Mouse (Mus musculus) spleen, adult 2 months (tissue): Measurements from ENCODE around the gene Mgme1. TPM values are rescaled to one million over a fixed set of nuclear protein-coding genes. Genes with fewer than 3 reads are reported as not detected.

Experiments used
- DNase-seq, 2 experiments: peaks; one replicate each; pipeline versions ENCODE4 v3.0.0 to v3.0.0-alpha.2; 2012 to 2021; ENCODE audit warnings: low spot score in 2 of 2, low read depth in 1 of 2
- H3K27ac ChIP-seq: fragments of 200-500 bp; 2 replicates; pipeline ENCODE4 v1.5.1; 2012; ENCODE audit warnings: low read length, inconsistent platforms; ENCODE audit not compliant: insufficient read depth
- H3K27me3 ChIP-seq: fragments of 200-500 bp; 2 replicates; pipeline ENCODE4 v1.6.1; 2012; ENCODE audit warnings: mild to moderate bottlenecking, moderate library complexity, low read length, inconsistent platforms; ENCODE audit not compliant: control insufficient read depth, insufficient read depth
- H3K36me3 ChIP-seq: fragments of 200-500 bp; 2 replicates; pipeline ENCODE4 v1.6.1; 2012; ENCODE audit warnings: mild to moderate bottlenecking, low read length, inconsistent platforms; ENCODE audit not compliant: control insufficient read depth, insufficient read depth
- H3K4me1 ChIP-seq: fragments of 200-500 bp; 2 replicates; pipeline ENCODE4 v1.6.1; 2011; ENCODE audit warnings: inconsistent platforms; ENCODE audit not compliant: control insufficient read depth, insufficient read depth, insufficient read length
- H3K4me3 ChIP-seq: fragments of 200-500 bp; 2 replicates; pipeline ENCODE4 v1.5.1; 2011; ENCODE audit warnings: mild to moderate bottlenecking, inconsistent platforms; ENCODE audit not compliant: insufficient read depth, insufficient read length; ENCODE audit errors: extremely low read depth
- CTCF ChIP-seq: fragments of 200-500 bp; IDR thresholded peaks from 2 replicates; pipeline ENCODE4 v1.5.1; 2011; ENCODE audit warnings: mild to moderate bottlenecking, inconsistent platforms; ENCODE audit not compliant: insufficient read depth, insufficient read length, insufficient replicate concordance; ENCODE audit errors: extremely low read depth
- POLR2A ChIP-seq: fragments of 200-500 bp; IDR thresholded peaks from 2 replicates; pipeline ENCODE4 v1.6.1; 2011; ENCODE audit warnings: low read depth, low read length, inconsistent platforms
- WGBS: fragments of 180-500 bp; shearing (Covaris S2); methylation state at CpG from one replicate; pipeline ENCODE4 v1.1.7; 2018; 5-methylcytosine and 5-hydroxymethylcytosine counted together
- polyA plus RNA-seq: library from polyadenylated mRNA; depleted of rRNA; stranded (reverse); fragments of >200 nt; gene quantifications from 2 replicates; pipeline ENCODE4 v1.2.3, GENCODE M21; 2012; rRNA removed

Gene Mgme1
- 2.0 and 2.1 TPM in 2 replicates for polyA plus RNA-seq

- H3K36me3 ChIP-seq = peaks cover 6% of the 10 kb centered on the region
- H3K27me3 ChIP-seq = no peaks in the 10 kb centered on the region
- H3K4me1 ChIP-seq = peaks cover 4% of the 10 kb centered on the region; the same call in 1 of the 2 replicates
- DNase-seq = peak; percentile 83 to 90
- H3K4me3 ChIP-seq = peak within 1 kb of the TSS; percentile 98
- peak within 1 kb of the TSS; percentile 99 for H3K27ac ChIP-seq
- WGBS = under 1% methylated on average over 91 of the region's 93 CpGs
- TF ChIP-seq CTCF = no peak
- peak; percentile 93 for TF ChIP-seq POLR2A
These were observed at the start of gene Mgme1, which contains the start of gene Snx5 for GRCm38 (mm10) chr2:144270507-144271420. TSS of gene Mgme1 (plus strand) at chr2:144270663. TSS of gene Snx5 (minus strand) at chr2:144270906.

GRCm38 (mm10) chr2:144224351-144224750 lies 46.1 kb upstream of the Mgme1 start:
- H3K36me3 ChIP-seq = no peaks in the 10 kb centered on the region
- no peak for DNase-seq
- WGBS = 34% methylated on average over 12 of the region's 12 CpGs
- H3K4me1 ChIP-seq = peaks cover 17% of the 10 kb centered on the region; the same call in 1 of the 2 replicates
- H3K27ac ChIP-seq = peak overlapping the region; percentile 43
- H3K27me3 ChIP-seq = no peaks in the 10 kb centered on the region
- no peak overlapping the region for H3K4me3 ChIP-seq
- TF ChIP-seq POLR2A (no peak), CTCF (no peak)

- no peak for DNase-seq
- WGBS = 94% methylated on average over 12 of the region's 12 CpGs
- no peaks in the 10 kb centered on the region for H3K36me3 ChIP-seq
- H3K4me3 ChIP-seq = no peak overlapping the region
- TF ChIP-seq CTCF (no peak), POLR2A (no peak)
- H3K27me3 ChIP-seq = no peaks in the 10 kb centered on the region
- peaks cover 29% of the 10 kb centered on the region; the same call in 1 of the 2 replicates for H3K4me1 ChIP-seq
- H3K27ac ChIP-seq = no peak overlapping the region
These were observed 43.4 kb upstream of the Mgme1 start for GRCm38 (mm10) chr2:144226906-144227586.

- Histone ChIP-seq H3K4me3 (no peak overlapping the region), H3K4me1 (peaks cover 37% of the 10 kb centered on the region), H3K27ac (peak overlapping the region; percentile 86), H3K27me3 (no peaks in the 10 kb centered on the region), H3K36me3 (no peaks in the 10 kb centered on the region)
- DNase-seq = peak; percentile 36 to 85
- 16% methylated on average over 12 of the region's 12 CpGs for WGBS
- TF ChIP-seq POLR2A (no peak), CTCF (no peak)
These were observed 41.7 kb upstream of the Mgme1 start for GRCm38 (mm10) chr2:144228521-144229346.

GRCm38 (mm10) chr2:144229647-144230046 lies 40.8 kb upstream of the Mgme1 start:
- no peaks in the 10 kb centered on the region for H3K27me3 ChIP-seq
- no peak overlapping the region for H3K4me3 ChIP-seq
- WGBS = 55% methylated on average over 14 of the region's 14 CpGs
- no peak for DNase-seq
- H3K4me1 ChIP-seq = peaks cover 32% of the 10 kb centered on the region
- H3K27ac ChIP-seq = 0 out of 2 replicates have a peak overlapping the region, but pooled peaks have one; percentile 5
- no peaks in the 10 kb centered on the region for H3K36me3 ChIP-seq
- TF ChIP-seq POLR2A = no peak
- no peak for TF ChIP-seq CTCF

GRCm38 (mm10) chr2:144230498-144230897 lies 40.0 kb upstream of the Mgme1 start:
- Histone ChIP-seq H3K4me1 (peaks cover 25% of the 10 kb centered on the region), H3K4me3 (peak overlapping the region; percentile 11; the same call in 1 of the 2 replicates), H3K27ac (peak overlapping the region; percentile 85), H3K27me3 (no peaks in the 10 kb centered on the region), H3K36me3 (no peaks in the 10 kb centered on the region)
- no peak for DNase-seq
- TF ChIP-seq CTCF (no peak), POLR2A (no peak)
- WGBS = 17% methylated on average over 7 of the region's 7 CpGs
